Mouse (Mus musculus) heart, embryonic 10.5 days (tissue): ENCODE data around the gene Tmem260. TPM values are rescaled to one million over a fixed set of nuclear protein-coding genes. Genes with fewer than 3 reads are reported as not detected.
"Not testable (repeated sequence)": the region's sequence is repeated elsewhere in the genome, so short reads cannot be mapped to it uniquely, and the experiment has no call there.

Source experiments
- DNase-seq: peaks from one replicate; pipeline ENCODE4 v3.0.0-alpha.2; 2017; ENCODE audit warnings: low spot score
- H3K27ac ChIP-seq: fragments of 300-500 bp; sonication (generic); 2 replicates; pipeline ENCODE4 v1.5.1; 2016; ENCODE audit warnings: mild to moderate bottlenecking
- H3K27me3 ChIP-seq: fragments of 300-500 bp; sonication (generic); 2 replicates; pipeline ENCODE4 v1.6.1; 2016; ENCODE audit warnings: mild to moderate bottlenecking; ENCODE audit not compliant: poor library complexity, insufficient read depth, severe bottlenecking
- H3K36me3 ChIP-seq: fragments of 300-500 bp; sonication (generic); 2 replicates; pipeline ENCODE4 v1.6.1; 2016; ENCODE audit warnings: mild to moderate bottlenecking, moderate library complexity
- H3K4me1 ChIP-seq: fragments of 300-500 bp; sonication (generic); 2 replicates; pipeline ENCODE4 v1.6.1; 2016; ENCODE audit warnings: mild to moderate bottlenecking
- H3K4me3 ChIP-seq: fragments of 300-500 bp; sonication (generic); 2 replicates; pipeline ENCODE4 v1.5.1; 2016; ENCODE audit warnings: mild to moderate bottlenecking, moderate library complexity
- H3K9me3 ChIP-seq: fragments of 300-500 bp; sonication (generic); 2 replicates; pipeline ENCODE4 v1.6.1; 2016; ENCODE audit warnings: mild to moderate bottlenecking, moderate library complexity
- WGBS: fragments of 180-500 bp; shearing (Covaris S2); methylation state at CpG from one replicate; pipeline ENCODE4 v1.1.7; 2016; 5-methylcytosine and 5-hydroxymethylcytosine counted together
- polyA plus RNA-seq: library from polyadenylated mRNA; unstranded; fragments of >200 nt; fragmentation: Nextera tagmentation; extraction: Ambion mirVana; gene quantifications from 2 replicates; pipeline ENCODE4 v1.2.1, GENCODE M21; 2016

The Tmem260 gene
- polyA plus RNA-seq, 1 experiment from 2014 or later = 15.8 TPM

DNA sequence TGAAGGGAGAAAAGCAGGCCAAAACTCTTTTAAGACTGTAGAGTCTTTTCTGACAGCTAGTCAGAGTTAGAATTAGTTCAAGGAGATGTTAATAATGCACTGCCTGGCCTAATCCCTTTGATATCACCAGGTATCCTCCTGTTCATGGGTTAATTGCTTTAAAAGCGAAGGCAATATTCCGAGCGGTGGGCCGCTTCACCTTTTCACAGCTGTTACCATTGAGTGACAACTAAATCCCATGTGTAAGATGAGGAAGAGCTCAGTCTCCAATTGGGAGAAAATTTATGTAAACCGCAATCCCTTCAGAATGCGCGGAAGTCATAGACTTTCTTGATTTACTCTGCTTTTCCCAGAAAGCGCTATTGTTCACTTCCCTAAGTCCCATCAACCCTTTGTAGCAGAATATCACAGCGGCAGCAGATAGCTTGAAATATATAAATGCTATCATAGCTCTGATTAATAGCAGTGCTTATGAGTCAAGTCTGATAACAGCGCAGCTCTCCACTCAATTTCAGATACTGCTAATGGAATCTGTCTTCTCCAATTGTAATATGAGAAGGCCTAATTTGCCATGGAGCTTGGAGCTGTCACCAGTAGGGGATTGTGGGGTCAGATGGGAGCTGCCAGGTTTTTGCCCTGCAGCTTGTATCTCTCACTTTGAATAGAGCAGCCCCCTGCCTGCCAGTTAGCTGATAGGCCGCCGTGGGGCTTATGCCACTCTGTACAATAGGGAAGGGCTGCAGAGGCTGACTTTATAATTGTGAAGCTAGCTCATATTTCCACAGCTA, 10.6 kb downstream of the Tmem260 start:
- H3K36me3 ChIP-seq = peaks cover 7% of the 10 kb centered on the region; the same call in 1 of the 2 replicates
- H3K9me3 ChIP-seq = no peaks in the 10 kb centered on the region
- H3K27ac ChIP-seq = no peak overlapping the region
- H3K4me3 ChIP-seq = no peak overlapping the region
- no peak for DNase-seq
- 62% methylated on average over 12 of the region's 12 CpGs for whole genome bisulfite sequencing
- H3K4me1 ChIP-seq = peaks cover 15% of the 10 kb centered on the region; the same call in 1 of the 2 replicates
- H3K27me3 ChIP-seq = no peaks in the 10 kb centered on the region

DNA sequence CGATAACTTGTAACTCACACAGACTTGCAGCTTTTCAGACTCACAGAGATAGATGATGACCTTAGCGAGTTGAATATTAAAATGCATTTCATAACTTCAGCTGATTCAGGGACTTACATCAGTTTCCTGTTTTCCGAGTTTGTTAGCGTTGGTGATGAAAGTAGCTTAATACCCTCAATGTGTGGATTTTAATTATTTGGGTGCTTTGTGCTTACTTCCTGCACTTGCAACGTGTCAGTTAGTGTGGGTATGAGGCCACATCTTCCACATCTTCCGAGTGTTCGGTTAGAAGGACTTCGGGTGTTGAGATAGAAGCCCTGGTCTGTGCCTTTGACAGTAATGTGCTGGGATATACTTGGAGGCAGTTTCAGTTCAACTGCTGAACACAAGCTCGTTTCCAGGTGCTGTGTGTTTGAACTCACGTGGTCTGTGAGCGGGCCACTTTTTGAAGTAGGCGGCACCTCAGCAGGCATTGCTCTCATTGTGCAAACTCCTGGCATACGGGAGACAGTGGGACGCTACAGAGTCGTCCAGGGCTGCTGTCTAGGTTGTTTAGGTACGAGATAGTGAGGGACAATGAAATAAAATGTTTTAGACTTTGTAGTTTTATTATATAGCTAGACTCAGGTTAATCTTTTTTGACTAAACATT, 11.5 kb downstream of the Tmem260 start:
- 83% methylated on average over 16 of the region's 16 CpGs for WGBS
- Histone ChIP-seq H3K9me3 (no peaks in the 10 kb centered on the region), H3K36me3 (peaks cover 7% of the 10 kb centered on the region; the same call in 1 of the 2 replicates), H3K4me1 (peaks cover 12% of the 10 kb centered on the region; the same call in 1 of the 2 replicates), H3K27me3 (no peaks in the 10 kb centered on the region), H3K4me3 (no peak overlapping the region), H3K27ac (no peak overlapping the region)
- no peak for DNase-seq

DNA sequence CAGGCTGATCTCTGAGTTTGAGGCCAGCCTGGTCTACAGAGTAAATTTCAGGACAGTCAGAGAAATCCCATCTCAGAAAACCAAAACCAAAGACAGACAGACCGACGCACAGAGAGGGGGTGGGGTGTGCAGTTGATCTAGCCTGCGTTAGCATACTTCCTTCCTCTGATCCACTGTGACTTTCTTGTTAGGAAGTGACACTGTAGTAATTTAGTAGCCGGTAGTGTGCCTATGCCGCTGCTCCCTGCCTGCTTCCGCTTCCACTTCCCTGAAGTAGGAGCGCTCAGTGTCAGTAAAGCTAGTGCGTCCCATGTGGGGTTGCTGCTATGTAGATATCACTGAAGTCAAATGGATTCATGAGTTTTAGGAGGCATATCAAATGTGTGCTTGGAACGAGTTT, 13.0 kb downstream of the Tmem260 start:
- Histone ChIP-seq H3K4me3 (no peak overlapping the region), H3K27ac (no peak overlapping the region), H3K4me1 (peaks cover 12% of the 10 kb centered on the region; the same call in 1 of the 2 replicates), H3K36me3 (peaks cover 7% of the 10 kb centered on the region; the same call in 1 of the 2 replicates), H3K27me3 (no peaks in the 10 kb centered on the region), H3K9me3 (no peaks in the 10 kb centered on the region)
- 75% methylated on average over 9 of the region's 9 CpGs for WGBS
- no peak for DNase-seq

- WGBS = 85% methylated on average over 7 of the region's 7 CpGs
- H3K9me3 ChIP-seq = no peaks in the 10 kb centered on the region
- 0 out of 2 replicates have a peak, but pooled peaks cover 2% of the 10 kb centered on the region for H3K36me3 ChIP-seq
- no peak overlapping the region for H3K4me3 ChIP-seq
- no peak overlapping the region for H3K27ac ChIP-seq
- no peak for DNase-seq
- H3K4me1 ChIP-seq = no peaks in the 10 kb centered on the region
- no peaks in the 10 kb centered on the region for H3K27me3 ChIP-seq
These were observed 22.4 kb downstream of the Tmem260 start for GRCm38 (mm10) chr14:48468339-48468738.

DNA sequence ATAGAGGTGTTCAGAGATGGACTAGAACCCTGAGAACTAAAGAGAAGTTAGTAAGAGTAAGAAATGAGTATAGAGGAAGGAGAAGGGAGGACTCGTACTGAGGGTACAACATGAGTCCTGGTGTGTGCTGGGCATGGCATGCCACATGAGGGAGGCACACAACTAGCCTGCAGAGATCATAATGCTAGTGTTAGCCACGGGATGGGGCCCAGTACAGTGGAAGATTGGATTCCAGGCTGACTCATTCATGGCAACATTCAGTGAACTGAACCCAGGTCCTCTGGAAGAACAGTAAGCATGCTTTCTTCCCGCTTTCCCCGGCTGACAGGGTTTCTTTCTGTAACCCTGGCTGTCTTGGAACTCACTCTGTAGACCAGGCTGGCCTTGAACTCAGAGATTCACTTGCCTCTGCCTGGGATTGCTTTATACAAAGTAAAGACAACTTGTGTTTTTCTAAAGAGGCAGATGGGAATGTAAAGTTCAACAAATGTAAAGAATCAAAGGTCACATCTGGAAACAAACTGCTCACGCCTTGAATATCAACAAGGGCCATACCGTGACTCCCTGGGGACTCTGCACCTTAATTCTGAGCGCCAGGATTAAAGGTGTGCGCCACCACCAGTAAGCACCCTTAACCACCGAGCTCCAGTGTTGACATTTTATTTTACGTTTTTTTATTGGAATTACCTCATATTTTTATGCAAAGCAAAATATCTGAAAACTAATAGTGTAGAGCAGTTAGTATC, 25.0 kb downstream of the Tmem260 start:
- 87% methylated on average over 10 of the region's 10 CpGs for WGBS
- no peak overlapping the region for H3K27ac ChIP-seq

DNA sequence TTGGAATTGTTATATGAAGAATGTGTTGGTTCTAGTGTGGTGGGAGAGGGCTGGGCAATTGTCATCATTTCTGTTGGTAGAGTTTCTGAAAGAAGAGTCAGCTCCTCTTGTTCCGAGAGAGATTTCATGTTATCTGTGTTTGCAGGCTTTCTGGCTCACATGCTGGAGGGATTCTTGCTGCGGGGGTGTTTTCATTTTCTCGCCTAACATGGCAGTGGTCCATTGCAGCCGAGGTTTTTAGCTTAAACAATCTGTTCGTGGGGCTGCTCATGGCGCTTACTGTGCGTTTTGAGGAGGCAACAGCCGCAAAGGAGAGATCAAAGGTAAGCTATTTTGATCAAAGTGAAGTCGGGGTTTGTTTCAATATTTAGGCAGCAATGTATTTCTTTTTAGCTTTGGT, 26.3 kb downstream of the Tmem260 start:
- no peaks in the 10 kb centered on the region for H3K9me3 ChIP-seq
- H3K36me3 ChIP-seq = no peaks in the 10 kb centered on the region
- no peak overlapping the region for H3K27ac ChIP-seq
- DNase-seq = no peak
- H3K27me3 ChIP-seq = no peaks in the 10 kb centered on the region
- WGBS = 75% methylated on average over 9 of the region's 9 CpGs
- no peak overlapping the region for H3K4me3 ChIP-seq
- H3K4me1 ChIP-seq = peaks cover 10% of the 10 kb centered on the region; the same call in 1 of the 2 replicates

More for the DNA sequence above, 25.0 kb downstream of the Tmem260 start:
- Histone ChIP-seq H3K9me3 (no peaks in the 10 kb centered on the region), H3K4me3 (no peak overlapping the region), H3K4me1 (peaks cover 6% of the 10 kb centered on the region; the same call in 1 of the 2 replicates), H3K27me3 (no peaks in the 10 kb centered on the region), H3K36me3 (no peaks in the 10 kb centered on the region)
- DNase-seq = no peak

DNA sequence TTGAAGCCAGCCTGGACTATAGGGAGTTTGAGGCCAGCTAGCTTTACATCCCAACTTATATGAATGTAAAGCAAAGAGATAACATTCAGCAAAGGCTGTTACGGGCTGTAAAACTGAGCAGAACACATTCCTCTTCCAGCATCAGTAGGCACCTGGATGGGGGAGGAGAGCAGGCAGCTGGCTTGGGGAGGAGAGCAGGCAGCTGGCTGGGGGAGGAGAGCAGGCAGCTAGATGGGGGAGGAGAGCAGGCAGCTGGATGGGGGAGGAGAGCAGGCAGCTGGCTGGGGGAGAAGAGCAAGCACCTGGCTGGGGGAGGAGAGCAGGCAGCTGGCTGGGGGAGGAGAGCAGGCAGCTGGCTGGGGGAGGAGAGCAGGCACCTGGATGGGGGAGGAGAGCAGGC, 29.4 kb downstream of the Tmem260 start:
- Histone ChIP-seq H3K9me3 (no peaks in the 10 kb centered on the region), H3K4me1 (peaks cover 12% of the 10 kb centered on the region; the same call in 1 of the 2 replicates), H3K27ac (no peak overlapping the region), H3K4me3 (no peak overlapping the region), H3K27me3 (no peaks in the 10 kb centered on the region), H3K36me3 (peaks cover 11% of the 10 kb centered on the region; the same call in 1 of the 2 replicates)
- DNase-seq = no peak
- WGBS = 33% methylated on average over 1 of the region's 1 CpGs

DNA sequence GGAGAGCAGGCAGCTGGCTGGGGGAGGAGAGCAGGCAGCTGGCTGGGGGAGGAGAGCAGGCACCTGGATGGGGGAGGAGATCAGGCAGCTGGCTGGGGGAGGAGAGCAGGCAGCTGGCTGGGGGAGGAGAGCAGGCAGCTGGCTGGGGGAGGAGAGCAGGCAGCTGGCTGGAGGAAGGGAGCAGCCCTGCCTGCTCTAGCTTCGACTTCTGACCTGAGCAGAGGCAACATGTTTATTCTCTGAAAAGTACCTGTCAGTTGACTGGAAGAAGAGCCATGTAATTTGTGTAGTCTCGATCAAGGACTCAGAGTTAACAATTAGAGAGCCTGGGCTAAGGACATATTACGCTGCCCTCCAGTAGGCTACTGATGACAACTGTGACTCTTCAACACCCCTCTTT, 29.9 kb downstream of the Tmem260 start:
- not testable (repeated sequence) for H3K4me3 ChIP-seq, H3K9me3 ChIP-seq, DNase-seq, H3K27me3 ChIP-seq, H3K27ac ChIP-seq
- peaks cover 12% of the 10 kb centered on the region; the same call in 1 of the 2 replicates for H3K4me1 ChIP-seq
- 59% methylated on average over 3 of the region's 3 CpGs for WGBS
- H3K36me3 ChIP-seq = peaks cover 11% of the 10 kb centered on the region; the same call in 1 of the 2 replicates

GRCm38 (mm10) chr14:48476278-48476677, 30.4 kb downstream of the Tmem260 start:
- DNase-seq = no peak
- 66% methylated on average over 8 of the region's 8 CpGs for WGBS
- H3K4me1 ChIP-seq = peaks cover 12% of the 10 kb centered on the region; the same call in 1 of the 2 replicates
- H3K27me3 ChIP-seq = no peaks in the 10 kb centered on the region
- H3K4me3 ChIP-seq = no peak overlapping the region
- no peak overlapping the region for H3K27ac ChIP-seq
- H3K9me3 ChIP-seq = no peaks in the 10 kb centered on the region
- H3K36me3 ChIP-seq = peaks cover 11% of the 10 kb centered on the region; the same call in 1 of the 2 replicates

DNA sequence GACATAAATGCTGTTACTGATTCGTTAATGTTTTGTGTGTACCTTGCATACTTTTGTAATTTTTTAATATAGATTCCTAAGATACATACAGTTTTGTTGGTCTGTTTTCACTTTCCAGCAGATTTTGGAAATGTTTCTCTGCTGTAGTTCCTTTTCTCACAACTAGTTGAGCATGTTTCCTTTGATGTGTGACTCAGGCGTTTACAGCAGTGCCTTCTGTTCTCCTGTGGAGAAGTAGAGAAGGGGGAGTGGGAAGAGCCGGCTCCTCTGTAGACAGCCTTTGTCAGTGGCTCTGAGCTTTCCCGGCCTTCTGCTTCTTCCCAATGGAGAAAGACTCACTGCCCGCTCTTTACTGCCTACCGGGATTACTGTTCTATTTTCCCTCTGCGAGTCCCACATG, 35.7 kb downstream of the Tmem260 start:
- no peak overlapping the region for H3K4me3 ChIP-seq
- no peaks in the 10 kb centered on the region for H3K27me3 ChIP-seq
- WGBS = 45% methylated on average over 7 of the region's 7 CpGs
- H3K27ac ChIP-seq = no peak overlapping the region
- no peak for DNase-seq
- H3K9me3 ChIP-seq = no peaks in the 10 kb centered on the region
- H3K4me1 ChIP-seq = 0 out of 2 replicates have a peak, but pooled peaks cover 2% of the 10 kb centered on the region
- H3K36me3 ChIP-seq = peaks cover 16% of the 10 kb centered on the region; the same call in 1 of the 2 replicates

GRCm38 (mm10) chr14:48482762-48483161, 36.8 kb downstream of the Tmem260 start:
- no peaks in the 10 kb centered on the region for H3K4me1 ChIP-seq
- no peak for DNase-seq
- H3K4me3 ChIP-seq = no peak overlapping the region
- no peak overlapping the region for H3K27ac ChIP-seq
- H3K36me3 ChIP-seq = peaks cover 21% of the 10 kb centered on the region; the same call in 1 of the 2 replicates
- 87% methylated on average over 6 of the region's 6 CpGs for WGBS
- no peaks in the 10 kb centered on the region for H3K27me3 ChIP-seq
- H3K9me3 ChIP-seq = no peaks in the 10 kb centered on the region

DNA sequence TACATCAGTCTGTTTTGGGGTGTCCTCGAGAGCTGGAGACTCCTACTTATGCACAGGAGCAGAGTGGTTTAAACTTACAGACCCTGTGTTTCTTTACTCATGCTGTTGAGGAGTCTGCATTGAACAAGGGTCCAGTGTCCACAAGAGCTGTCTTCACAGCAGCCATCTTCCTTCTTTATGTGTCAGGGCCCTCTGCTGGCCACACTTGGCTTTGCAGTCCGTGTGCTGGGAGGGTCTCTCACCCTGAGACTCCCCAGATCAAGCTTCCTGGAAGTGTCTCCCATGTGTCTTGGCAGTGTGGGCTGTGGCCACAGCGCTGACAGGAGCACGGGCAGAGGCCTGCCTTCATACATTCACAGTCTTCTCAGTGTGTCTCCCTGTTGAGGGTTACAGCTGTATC, 48.0 kb downstream of the Tmem260 start:
- 0 out of 2 replicates have a peak, but pooled peaks cover 8% of the 10 kb centered on the region for H3K36me3 ChIP-seq
- no peaks in the 10 kb centered on the region for H3K9me3 ChIP-seq
- DNase-seq = no peak
- 18% methylated on average over 4 of the region's 4 CpGs for WGBS
- H3K27me3 ChIP-seq = no peaks in the 10 kb centered on the region
- no peak overlapping the region for H3K27ac ChIP-seq
- H3K4me3 ChIP-seq = no peak overlapping the region
- H3K4me1 ChIP-seq = no peaks in the 10 kb centered on the region
